Mouse (Mus musculus) ES-CJ7 (cell line): ENCODE measurements around the gene Dpep1.

Experiments used
- DNase-seq: peaks from one replicate; pipeline ENCODE4 v3.0.0; 2011; ENCODE audit warnings: low read depth, low spot score

The Dpep1 gene

GRCm38 (mm10) chr8:123248596-123248995 lies 62.6 kb downstream of the Dpep1 start:
- DNase-seq: no peak

DNA sequence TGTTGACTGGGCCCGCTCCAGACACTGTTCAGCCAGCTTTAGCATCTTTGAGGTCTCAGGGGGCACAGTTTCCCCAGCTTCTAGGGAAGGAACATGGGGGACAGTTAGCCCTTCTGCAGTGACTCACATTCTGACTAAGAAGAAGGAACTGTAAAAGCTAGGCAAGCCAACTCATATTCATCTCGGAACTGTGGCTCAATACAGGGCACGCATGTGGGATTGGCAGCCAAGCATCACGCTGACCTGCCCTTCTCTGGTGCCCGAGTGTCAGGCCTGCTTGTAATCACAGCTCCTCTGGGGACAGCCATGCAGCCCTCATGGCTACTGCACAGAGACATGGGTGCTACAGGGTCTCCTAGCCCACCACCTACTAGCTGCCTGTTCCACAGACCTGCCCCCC lies 64.9 kb downstream of the Dpep1 start:
- DNase-seq: no peak
